Mouse (Mus musculus): ENCODE results near the gene Mcam. TPM values are rescaled to one million over a fixed set of nuclear protein-coding genes. Genes with fewer than 3 reads are reported as not detected.

Mcam gene
- total and polyA plus RNA-seq, 3 experiments = 0.15 to 0.88 TPM; not detected in 1

DNA sequence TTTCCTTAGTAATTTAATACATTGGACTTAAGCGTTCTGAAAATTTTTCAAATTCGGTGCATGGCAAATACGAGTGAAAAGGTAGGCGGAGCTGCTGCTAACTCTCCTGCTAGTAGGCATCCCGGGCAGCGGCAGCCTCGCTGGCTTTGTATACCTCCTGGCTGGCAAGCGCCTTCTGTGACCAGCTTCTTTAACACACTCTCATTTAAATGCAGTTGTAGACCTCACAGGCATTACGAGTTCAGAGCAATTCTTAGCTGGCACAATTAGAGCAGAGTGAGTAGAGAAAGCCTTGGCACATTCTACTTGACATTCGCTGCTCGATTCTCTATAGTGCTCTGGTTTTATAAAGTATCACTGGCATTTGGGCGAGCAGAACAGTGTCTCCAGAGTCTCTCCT lies 54.0 kb downstream of the Mcam start:
- Histone ChIP-seq H3K27ac (ENCODE audit: control insufficient read depth, low read depth, low read length) (no peak overlapping the region), H3K9ac (ENCODE audit: control insufficient read depth, low read depth, low read length, poor library complexity, severe bottlenecking) (no peak overlapping the region), H3K4me3 (ENCODE audit: control insufficient read depth in 1 of 2, insufficient read depth in 1 of 2, low read depth in 2 of 2, low read length in 2 of 2) (no peak overlapping the region), H3K79me2 (ENCODE audit: control insufficient read depth, insufficient read depth, low read length, poor library complexity) (0 out of 2 replicates have a peak, but pooled peaks cover 2% of the 10 kb centered on the region), H3K27me3 (ENCODE audit: control insufficient read depth in 1 of 2, insufficient read depth in 2 of 2, low read length in 2 of 2) (no peaks in the 10 kb centered on the region), H3K4me1 (ENCODE audit: control insufficient read depth in 1 of 2, insufficient read depth in 2 of 2, low read length in 2 of 2) (no peaks in the 10 kb centered on the region; a peak in 1 of 4 replicates), H3K36me3 (ENCODE audit: control insufficient read depth in 1 of 2, insufficient read depth in 2 of 2, low read length in 2 of 2) (peaks cover 2 to 3% of the 10 kb centered on the region in 2 experiments; a peak in 1 of 4 replicates), H3K9me3 (replicated peaks; ENCODE audit: insufficient read depth, low read length) (no peaks in the 10 kb centered on the region)
- TF ChIP-seq JUND (IDR thresholded peaks at IDR 0.05; ENCODE audit: low read depth, low read length) (no peak), GATA1 (IDR thresholded peaks at IDR 0.05; ENCODE audit: low read depth, low read length) (no peak), SIN3A (IDR thresholded peaks at IDR 0.05; ENCODE audit: low read length) (no peak), MEF2A (IDR thresholded peaks at IDR 0.05; ENCODE audit: extremely low read depth, insufficient replicate concordance, low read depth, low read length, poor library complexity, severe bottlenecking) (no peak), NELFE (IDR thresholded peaks at IDR 0.05; ENCODE audit: low read depth, low read length) (no peak), SMC3 (IDR thresholded peaks at IDR 0.05; ENCODE audit: low read depth, low read length) (no peak), MXI1 (IDR thresholded peaks at IDR 0.05; ENCODE audit: low read depth, low read length) (no peak), POLR2A (IDR thresholded peaks at IDR 0.05; ENCODE audit: control insufficient read depth in 1 of 2, insufficient read depth in 1 of 2, low read depth in 1 of 2, low read length in 2 of 2, poor library complexity in 1 of 2) (no peak), USF2 (IDR thresholded peaks at IDR 0.05; ENCODE audit: borderline replicate concordance in 1 of 2, insufficient read depth in 1 of 2, low read depth in 1 of 2, low read length in 2 of 2) (no peak)
- no peak for DNase-seq (ENCODE audit: low read depth, low spot score)

DNA sequence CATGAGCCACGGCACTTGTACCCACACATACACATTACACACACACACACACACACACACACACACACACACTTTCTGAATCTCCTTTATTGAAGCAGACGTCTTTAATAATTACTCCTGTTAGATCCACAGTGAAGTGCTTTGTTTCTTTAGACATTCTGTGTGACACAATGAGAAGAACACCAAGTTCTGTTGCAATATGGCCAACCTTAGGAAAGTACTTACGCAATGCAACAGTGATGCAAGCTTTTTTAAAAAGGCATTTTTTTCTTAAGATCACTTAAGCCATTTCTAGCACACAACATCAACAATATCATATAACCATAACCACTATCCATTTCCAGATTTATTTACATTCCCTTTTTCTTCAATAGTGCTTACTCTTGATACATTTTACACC lies 56.9 kb downstream of the Mcam start:
- H3K79me2 ChIP-seq (ENCODE audit: control insufficient read depth, insufficient read depth, low read length, poor library complexity) = peaks cover 3% of the 10 kb centered on the region; the same call in 1 of the 2 replicates
- TF ChIP-seq RAD21 (IDR thresholded peaks at IDR 0.05; ENCODE audit: low read depth, low read length) = no peak
- no peak for TF ChIP-seq TAL1 (IDR thresholded peaks at IDR 0.05; ENCODE audit: low read length)
- no peak for TF ChIP-seq USF1 (IDR thresholded peaks at IDR 0.05; ENCODE audit: low read depth, low read length)
- TF ChIP-seq BHLHE40 (IDR thresholded peaks at IDR 0.05; ENCODE audit: borderline replicate concordance, low read depth, low read length) = no peak
- no peak for TF ChIP-seq CHD1 (IDR thresholded peaks at IDR 0.05; ENCODE audit: low read depth, low read length)
- TF ChIP-seq USF2 (IDR thresholded peaks at IDR 0.05; ENCODE audit: borderline replicate concordance in 1 of 2, insufficient read depth in 1 of 2, low read depth in 1 of 2, low read length in 2 of 2) = no peak
- TF ChIP-seq MAX (IDR thresholded peaks at IDR 0.05; ENCODE audit: low read length) = no peak
- TF ChIP-seq NRF1 (IDR thresholded peaks at IDR 0.05; ENCODE audit: insufficient read depth, low read depth, low read length, poor library complexity, severe bottlenecking) = no peak
- TF ChIP-seq JUND (IDR thresholded peaks at IDR 0.05; ENCODE audit: low read depth, low read length) = no peak
- no peak for TF ChIP-seq MXI1 (IDR thresholded peaks at IDR 0.05; ENCODE audit: low read depth, low read length)
- no peak for TF ChIP-seq ELF1 (IDR thresholded peaks at IDR 0.05; ENCODE audit: low read depth, low read length)
- TF ChIP-seq MAFK (IDR thresholded peaks at IDR 0.05; ENCODE audit: borderline replicate concordance, low read depth, low read length) = no peak
- TF ChIP-seq NELFE (IDR thresholded peaks at IDR 0.05; ENCODE audit: low read depth, low read length) = no peak
- H3K4me3 ChIP-seq (ENCODE audit: control insufficient read depth in 1 of 2, insufficient read depth in 1 of 2, low read depth in 2 of 2, low read length in 2 of 2) = no peak overlapping the region
- no peak for DNase-seq (ENCODE audit: low read depth, low spot score)
- peaks cover 2 to 18% of the 10 kb centered on the region in 2 experiments; a peak in 2 of 4 replicates for H3K36me3 ChIP-seq (ENCODE audit: control insufficient read depth in 1 of 2, insufficient read depth in 2 of 2, low read length in 2 of 2)
- H3K27ac ChIP-seq (ENCODE audit: control insufficient read depth, low read depth, low read length) = no peak overlapping the region
- H3K9ac ChIP-seq (ENCODE audit: control insufficient read depth, low read depth, low read length, poor library complexity, severe bottlenecking) = no peak overlapping the region
- H3K4me1 ChIP-seq (ENCODE audit: control insufficient read depth in 1 of 2, insufficient read depth in 2 of 2, low read length in 2 of 2) = peaks cover 5 to 10% of the 10 kb centered on the region in 2 experiments
- H3K27me3 ChIP-seq (ENCODE audit: control insufficient read depth in 1 of 2, insufficient read depth in 2 of 2, low read length in 2 of 2) = no peaks in the 10 kb centered on the region
- no peaks in the 10 kb centered on the region for H3K9me3 ChIP-seq (replicated peaks; ENCODE audit: insufficient read depth, low read length)
